Mouse (Mus musculus): ENCODE data around the gene Gm32742. TPM values are rescaled to one million over a fixed set of nuclear protein-coding genes. Genes with fewer than 3 reads are reported as not detected.
"Not testable (repeated sequence)": the region's sequence is repeated elsewhere in the genome, so short reads cannot be mapped to it uniquely, and the experiment has no call there.

The Gm32742 gene
- polyA plus RNA-seq, 1 experiment = 0.12 TPM

- DNase-seq (ENCODE audit: low read depth) = no peak
These were observed 13.1 kb downstream of the Gm32742 start for GRCm38 (mm10) chr9:51152079-51152752.

GRCm38 (mm10) chr9:51147294-51147693 lies 18.0 kb downstream of the Gm32742 start:
- no peak for DNase-seq (ENCODE audit: low read depth)

GRCm38 (mm10) chr9:51146496-51146895 lies 18.8 kb downstream of the Gm32742 start:
- DNase-seq (ENCODE audit: low read depth) = no peak

DNA sequence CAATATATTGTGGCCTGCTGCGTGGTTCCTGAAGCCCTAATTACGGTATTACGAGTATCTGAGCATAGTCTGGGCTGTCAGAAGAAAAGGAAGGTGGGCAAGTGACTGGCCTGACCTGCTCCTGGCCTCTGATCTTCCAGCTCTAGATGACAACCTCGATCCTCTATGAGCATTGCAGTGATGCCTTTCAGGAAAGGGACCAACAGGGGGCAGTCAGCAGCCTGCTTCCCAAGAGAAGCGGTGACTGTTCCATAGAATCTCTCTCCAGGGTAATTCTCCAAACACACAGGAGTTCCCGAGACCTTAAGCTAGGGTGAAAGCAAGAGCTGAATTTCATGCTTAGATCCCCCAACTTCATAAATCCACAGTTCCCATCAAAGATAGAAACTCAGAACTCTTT lies 21.1 kb downstream of the Gm32742 start:
- no peak for DNase-seq (ENCODE audit: low read depth)

DNA sequence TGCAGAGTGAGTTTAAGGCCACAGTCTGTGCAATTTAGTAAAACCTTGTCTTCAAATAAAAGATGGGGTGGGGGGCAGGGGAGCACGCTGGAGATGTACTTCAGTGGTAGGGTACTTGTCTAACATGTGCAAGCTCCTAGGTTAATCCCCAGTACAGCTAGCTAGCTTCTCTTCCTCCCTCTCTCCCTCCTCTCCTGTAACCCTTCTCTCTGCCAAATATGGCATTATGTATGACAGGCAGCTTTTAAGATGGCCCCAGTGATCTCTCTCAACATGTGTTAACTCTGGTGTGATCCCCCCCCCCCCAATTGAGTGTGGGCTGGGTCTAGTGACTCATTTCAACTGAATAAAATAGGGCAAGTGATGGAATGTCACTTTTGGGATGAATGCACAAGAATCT lies 21.9 kb downstream of the Gm32742 start:
- no peak for DNase-seq (ENCODE audit: low read depth)

- no peak for DNase-seq (ENCODE audit: low read depth)
These were observed 24.6 kb downstream of the Gm32742 start for GRCm38 (mm10) chr9:51140711-51141110.

- not testable (repeated sequence) for DNase-seq (ENCODE audit: low read depth)
These were observed 25.9 kb downstream of the Gm32742 start for GRCm38 (mm10) chr9:51139401-51139800.

- DNase-seq (ENCODE audit: low read depth) = no peak
These were observed 27.0 kb downstream of the Gm32742 start for GRCm38 (mm10) chr9:51138301-51138700.

- no peak for DNase-seq (ENCODE audit: low read depth)
These were observed 27.5 kb downstream of the Gm32742 start for GRCm38 (mm10) chr9:51137836-51138235.

GRCm38 (mm10) chr9:51137432-51137831 lies 27.9 kb downstream of the Gm32742 start:
- DNase-seq (ENCODE audit: low read depth) = no peak

- DNase-seq (ENCODE audit: low read depth) = no peak
These were observed 28.3 kb downstream of the Gm32742 start for GRCm38 (mm10) chr9:51136985-51137384.

DNA sequence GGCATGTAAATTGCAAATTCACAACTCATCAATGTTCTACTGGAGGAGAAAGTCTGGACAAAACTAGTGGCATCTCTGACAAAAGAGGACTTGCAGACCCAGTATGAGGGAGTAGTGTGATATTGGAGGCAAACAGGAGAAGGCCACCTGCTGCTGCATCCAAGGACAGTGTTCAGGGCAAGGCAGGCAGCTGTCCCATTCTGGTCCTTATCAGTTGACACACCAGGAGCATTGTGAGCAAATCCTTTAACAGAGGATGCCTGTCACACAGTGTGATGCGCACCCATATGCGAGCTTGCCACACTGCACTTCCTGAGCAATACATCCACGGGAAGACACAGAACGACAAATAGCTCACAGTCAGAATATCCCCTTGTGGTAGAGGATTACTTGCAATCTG lies 50.5 kb downstream of the Gm32742 start:
- DNase-seq (ENCODE audit: low read depth) = no peak

DNA sequence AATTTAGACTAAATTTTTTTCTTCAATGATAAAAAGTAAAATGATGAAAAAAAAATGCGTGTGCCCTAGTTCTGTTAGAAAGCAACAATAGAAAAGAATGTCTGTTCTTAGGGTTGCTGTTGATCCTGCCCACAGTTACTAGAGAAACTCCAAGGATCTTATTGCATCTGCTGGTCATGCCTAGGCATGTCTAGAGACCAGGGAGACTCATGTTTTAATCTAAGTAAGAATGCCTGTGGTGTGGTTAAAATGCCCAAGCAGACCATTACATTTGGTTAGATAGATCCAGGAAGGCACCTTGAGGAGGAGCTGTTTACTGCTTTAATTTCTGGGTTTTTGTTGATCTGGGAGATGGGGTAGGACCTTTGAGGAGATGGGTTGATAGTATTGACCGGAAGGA lies 59.6 kb downstream of the Gm32742 start:
- DNase-seq (ENCODE audit: low read depth) = no peak

DNA sequence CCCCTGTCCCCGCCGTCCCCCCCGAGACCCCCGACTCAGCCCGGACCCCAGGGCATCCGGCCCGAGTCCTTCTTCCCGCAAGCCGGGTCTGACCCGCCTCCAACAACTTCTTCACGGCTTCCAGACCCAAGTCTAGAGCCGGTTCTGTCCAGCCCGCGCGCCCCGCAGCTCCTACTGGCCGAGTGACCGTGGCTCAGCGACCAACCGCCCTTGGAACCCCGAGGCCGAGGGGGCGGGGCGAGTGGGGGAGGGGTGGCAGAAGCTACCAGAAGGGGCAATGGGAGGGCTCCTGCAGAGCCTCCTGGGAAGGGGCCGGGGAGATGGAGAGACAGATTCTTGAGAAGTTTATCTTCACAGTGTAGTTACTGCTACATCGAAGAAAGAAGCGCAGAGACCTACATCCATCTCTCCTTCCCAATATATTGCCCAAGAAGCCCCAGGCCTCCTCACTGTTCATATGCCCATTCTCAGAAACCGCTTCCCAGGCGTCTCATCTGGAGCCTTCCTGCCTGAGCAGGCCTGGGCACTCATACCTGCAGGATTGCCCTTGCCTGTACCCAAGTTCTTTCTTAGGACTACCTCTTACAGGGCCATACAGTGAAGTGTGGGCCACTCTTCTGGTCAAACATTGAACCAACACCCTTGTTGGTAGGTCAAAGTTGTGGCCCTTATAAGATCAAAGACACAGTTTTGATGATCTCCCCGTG lies 61.4 kb downstream of the Gm32742 start:
- no peak for DNase-seq (ENCODE audit: low read depth)

DNA sequence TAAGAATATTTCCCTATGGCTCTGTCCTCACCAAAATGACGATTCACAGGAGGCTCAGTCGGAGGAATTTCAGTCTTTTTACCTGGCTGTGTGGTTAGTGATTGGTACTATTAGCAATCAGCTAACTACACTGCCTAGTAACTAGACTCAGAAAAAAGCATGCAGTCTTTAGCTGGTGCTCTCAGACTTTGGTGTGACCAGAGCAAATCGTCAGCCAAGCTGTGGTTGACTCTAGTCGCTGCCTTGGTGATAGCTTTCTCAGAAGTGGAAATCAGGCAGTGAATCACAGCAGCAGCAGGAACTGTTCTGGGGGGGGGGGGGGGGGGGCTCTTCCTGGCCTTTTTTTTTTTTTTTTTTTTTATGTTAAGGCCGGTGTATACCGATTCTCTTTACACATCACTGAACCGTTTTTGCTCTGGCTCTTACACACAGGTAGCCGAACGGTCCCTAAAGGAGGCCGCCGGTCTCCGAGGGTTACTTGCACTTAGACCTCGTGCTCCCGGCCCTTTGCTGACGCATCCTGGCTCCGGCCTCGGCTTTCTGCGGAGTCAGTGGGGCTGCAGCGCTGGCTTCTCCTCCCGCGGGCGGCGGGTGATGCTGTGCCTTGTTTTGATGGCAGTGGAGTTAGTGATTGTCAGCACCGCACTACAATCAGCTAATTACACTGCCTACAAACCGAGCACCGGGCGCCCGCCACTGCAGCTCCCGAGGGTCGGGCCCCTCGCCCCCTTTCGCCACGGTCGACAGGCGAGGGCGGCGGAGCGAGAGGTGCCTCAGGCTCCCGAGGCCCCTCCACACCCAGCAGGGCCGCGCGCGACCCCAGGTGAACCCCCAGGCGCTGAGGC lies 62.1 kb downstream of the Gm32742 start:
- no peak for DNase-seq (ENCODE audit: low read depth)

DNA sequence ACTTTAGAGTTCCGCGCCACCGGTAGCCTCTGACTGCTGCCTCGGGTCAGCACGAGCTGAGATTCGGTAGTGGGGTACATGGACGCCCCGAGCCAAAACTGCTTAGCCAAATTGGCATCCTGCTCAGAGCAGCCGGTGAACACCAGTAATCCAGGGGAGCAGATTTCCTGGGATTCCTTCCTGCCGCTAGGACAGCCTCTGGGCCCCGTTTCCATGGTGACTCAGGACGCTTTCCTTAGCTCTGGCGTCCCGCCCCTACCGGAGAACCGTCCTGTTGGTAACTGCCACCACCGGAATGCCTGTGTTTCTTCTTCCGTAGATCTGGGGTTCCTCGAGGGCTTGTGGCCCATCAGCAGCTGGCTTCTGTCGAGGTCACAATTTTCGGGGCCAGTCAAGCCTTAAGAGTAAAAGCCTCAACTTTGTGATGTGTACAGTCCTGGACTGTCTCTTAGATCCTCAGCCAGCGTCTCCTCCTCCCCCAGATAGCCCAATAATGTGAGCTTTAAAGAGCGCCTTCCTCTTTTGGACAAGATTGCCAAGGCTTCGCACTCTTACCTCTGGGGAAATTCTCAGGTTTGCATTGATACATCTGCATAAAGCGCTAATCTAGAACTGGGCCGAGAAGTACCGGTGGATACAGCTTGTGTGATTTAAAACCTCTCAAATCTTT lies 63.4 kb downstream of the Gm32742 start, which contains the start of gene 4833427G06Rik:
Gene 4833427G06Rik, minus strand, starts transcription at position 323 of the 670 bp plus-strand sequence.
- DNase-seq (ENCODE audit: low read depth) = no peak

- DNase-seq (ENCODE audit: low read depth) = no peak
These were observed 69.0 kb downstream of the Gm32742 start for GRCm38 (mm10) chr9:51096306-51096705.

DNA sequence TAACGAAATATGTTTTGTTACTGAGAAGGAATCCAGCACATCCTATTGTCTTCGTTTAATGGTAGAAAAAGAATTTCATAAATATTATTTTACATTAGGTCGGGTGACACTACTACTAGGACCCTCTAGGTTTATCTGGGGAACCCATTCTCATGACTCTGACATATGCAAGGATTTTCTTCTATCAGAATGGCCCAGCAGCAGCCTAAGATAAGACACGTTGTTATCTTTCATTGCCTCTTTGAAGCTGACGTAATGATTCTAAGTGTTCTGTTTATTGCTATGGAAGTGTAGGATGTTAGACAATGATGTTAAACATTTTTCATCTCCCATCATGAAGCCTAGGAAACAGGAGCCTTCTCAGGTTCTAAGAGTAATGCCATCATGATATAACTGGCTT lies 71.6 kb downstream of the Gm32742 start:
- DNase-seq (ENCODE audit: low read depth) = no peak

- DNase-seq (ENCODE audit: low read depth) = no peak
These were observed 83.7 kb downstream of the Gm32742 start for GRCm38 (mm10) chr9:51081614-51082013.

Data from gonadal fat pad, adult 2 months (tissue).